Mouse (Mus musculus) brown adipose tissue, adult 24 weeks (tissue): ENCODE data around the gene Gm6040. TPM values are rescaled to one million over a fixed set of nuclear protein-coding genes. Genes with fewer than 3 reads are reported as not detected.

ENCODE experiments used
- H3K27ac ChIP-seq: fragments of 200-500 bp; replicated peaks from 2 replicates; pipeline ENCODE4 v1.5.1; 2012; ENCODE audit warnings: low read depth, mild to moderate bottlenecking, low read length
- H3K4me1 ChIP-seq: fragments of 200-500 bp; 2 replicates; pipeline ENCODE4 v1.6.1; 2012; ENCODE audit warnings: low read length, mixed read lengths; ENCODE audit not compliant: control insufficient read depth, insufficient read depth, insufficient read length
- H3K4me3 ChIP-seq: fragments of 200-500 bp; 2 replicates; pipeline ENCODE4 v1.5.1; 2012; ENCODE audit warnings: low read depth, mild to moderate bottlenecking, low read length, moderate library complexity; ENCODE audit not compliant: insufficient read depth
- polyA plus RNA-seq: library from polyadenylated mRNA; stranded (reverse); fragments of >200 nt; gene quantifications from 2 replicates; pipeline ENCODE4 v1.2.4, GENCODE M21; 2012; ENCODE audit not compliant: missing spikeins, insufficient read depth, insufficient read length

Gene Gm6040
- not detected in 2 replicates for polyA plus RNA-seq

GRCm38 (mm10) chr8:20921971-20922370, at the start of gene Gm6040:
TSS of gene Gm6040 (minus strand) at chr8:20922071.
- Histone ChIP-seq H3K4me3 (no peak within 1 kb of the TSS), H3K27ac (no peak within 1 kb of the TSS), H3K4me1 (no peaks in the 10 kb centered on the region)

GRCm38 (mm10) chr8:20964531-20964930, 42.7 kb upstream of the Gm6040 start:
- H3K4me3 ChIP-seq = no peak overlapping the region
- no peaks in the 10 kb centered on the region for H3K4me1 ChIP-seq
- no peak overlapping the region for H3K27ac ChIP-seq

GRCm38 (mm10) chr8:20944610-20945009, 22.7 kb upstream of the Gm6040 start, which contains the start of gene AY761185:
TSS of gene AY761185 (minus strand) at chr8:20944710.
- Histone ChIP-seq H3K4me1 (no peaks in the 10 kb centered on the region), H3K27ac (no peak within 1 kb of the TSS), H3K4me3 (no peak within 1 kb of the TSS)

DNA sequence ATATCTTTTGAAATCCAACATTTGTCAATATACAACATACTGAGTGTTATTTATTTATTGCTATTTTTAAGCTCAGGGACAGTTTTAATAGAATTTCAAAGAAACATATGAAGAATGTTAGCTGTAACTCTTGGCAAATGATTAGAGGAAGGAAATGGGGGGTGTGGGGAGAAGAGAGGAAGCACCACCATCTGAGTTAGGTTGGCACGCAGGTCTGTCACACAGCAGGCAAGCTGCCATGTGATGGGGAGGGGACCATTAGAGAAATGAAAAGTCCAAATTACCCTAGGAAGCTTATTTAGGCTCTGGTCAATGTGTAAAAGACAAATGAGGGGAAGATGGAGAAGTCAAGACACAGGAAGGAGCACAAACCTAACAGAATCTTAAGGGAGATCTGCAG, 9.6 kb downstream of the Gm6040 start:
- Histone ChIP-seq H3K4me1 (no peaks in the 10 kb centered on the region), H3K27ac (no peak overlapping the region), H3K4me3 (no peak overlapping the region)

DNA sequence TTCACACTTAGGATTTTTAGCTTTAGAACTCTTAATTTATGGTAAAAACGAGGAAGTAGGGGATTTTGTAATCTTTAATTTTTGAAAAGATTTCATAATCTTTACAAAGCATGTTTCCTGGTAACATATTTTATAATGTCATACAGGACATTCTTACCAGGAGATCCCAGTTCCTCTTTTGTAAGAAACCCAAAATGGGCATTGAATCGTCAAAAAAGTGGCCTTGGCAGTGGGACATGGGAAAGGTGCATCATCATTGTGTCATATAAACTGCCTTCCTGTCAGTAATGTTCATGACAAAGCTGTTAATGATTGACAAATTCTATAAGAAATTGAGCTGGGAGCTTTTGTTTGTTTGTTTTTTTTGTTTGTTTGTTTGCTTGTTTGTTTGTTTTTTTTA, 13.6 kb downstream of the Gm6040 start:
- Histone ChIP-seq H3K4me1 (no peaks in the 10 kb centered on the region), H3K27ac (no peak overlapping the region), H3K4me3 (no peak overlapping the region)

- H3K4me1 ChIP-seq = no peaks in the 10 kb centered on the region
- H3K4me3 ChIP-seq = no peak overlapping the region
- H3K27ac ChIP-seq = no peak overlapping the region
Measured at GRCm38 (mm10) chr8:20907119-20907518, 14.8 kb downstream of the Gm6040 start.

DNA sequence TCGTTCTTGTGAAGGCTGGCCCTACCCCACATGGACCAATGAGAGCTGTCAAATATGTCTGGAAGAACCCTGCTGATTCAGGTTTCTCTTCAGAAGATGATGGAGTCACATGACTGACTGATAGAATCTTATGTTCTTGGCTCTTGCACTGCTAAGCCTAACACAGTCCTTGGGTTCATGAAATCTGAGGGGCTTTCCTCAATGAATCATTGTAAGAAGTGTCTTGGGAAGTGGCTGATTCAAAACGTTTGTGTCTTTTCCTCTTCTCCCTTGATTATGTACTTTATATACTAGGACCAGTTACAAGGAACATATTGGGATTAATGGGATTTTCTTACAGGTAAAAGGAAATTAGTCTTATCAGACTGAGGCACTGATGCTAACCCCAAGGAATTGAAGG, 19.3 kb downstream of the Gm6040 start, which contains the start of gene Gm15056:
Gm15056 (minus strand) TSS at position 101 of the 400 bp plus-strand sequence.
- H3K4me1 ChIP-seq = no peaks in the 10 kb centered on the region
- no peak within 1 kb of the TSS for H3K4me3 ChIP-seq
- H3K27ac ChIP-seq = no peak within 1 kb of the TSS

DNA sequence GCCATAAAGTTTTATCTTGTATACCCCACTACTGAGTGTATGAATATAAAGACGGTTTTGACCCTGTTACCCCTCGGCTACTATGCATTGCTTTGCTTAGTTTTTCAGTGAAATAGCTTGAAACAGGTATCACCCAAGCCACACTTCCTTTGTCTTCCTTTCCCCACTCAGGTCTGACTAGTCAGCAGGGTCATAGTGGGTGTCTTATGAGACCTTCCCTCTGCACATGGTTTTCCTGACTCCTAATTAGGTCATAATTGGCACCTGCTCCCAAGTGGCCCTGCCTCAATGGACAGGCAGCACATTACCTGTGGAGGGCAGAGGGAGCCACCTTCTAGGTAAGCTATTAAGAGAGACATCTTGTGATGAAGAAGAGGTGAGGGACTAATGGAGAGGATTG, 29.5 kb downstream of the Gm6040 start, which contains the start of gene Defb33:
Defb33 (plus strand) TSS at position 301 of the 400 bp plus-strand sequence.
- Histone ChIP-seq H3K4me1 (no peaks in the 10 kb centered on the region), H3K27ac (no peak within 1 kb of the TSS), H3K4me3 (no peak within 1 kb of the TSS)

DNA sequence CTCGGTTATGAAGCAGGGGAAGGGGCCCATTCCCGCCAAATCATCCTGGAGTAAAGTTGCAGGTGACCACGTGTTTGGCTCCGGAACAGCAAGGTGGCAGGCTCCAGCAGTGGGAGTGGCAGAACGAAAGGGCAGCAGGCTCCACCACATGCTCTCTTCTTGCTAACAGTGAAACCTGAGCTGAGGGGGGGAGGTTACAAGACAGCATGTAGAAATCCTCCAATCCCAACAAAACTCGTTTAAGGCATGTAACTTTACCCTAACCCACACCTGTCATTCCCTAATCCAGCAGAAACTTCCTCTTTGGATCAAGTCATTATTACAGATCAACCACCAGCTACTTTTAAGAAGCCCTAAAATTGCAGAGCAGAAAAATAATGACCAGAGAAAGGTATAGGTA, 47.3 kb downstream of the Gm6040 start:
- Histone ChIP-seq H3K4me3 (no peak overlapping the region), H3K4me1 (no peaks in the 10 kb centered on the region), H3K27ac (no peak overlapping the region)

Other genes with a start within 250 kb of the Gm6040 start
- gene Defb33, start 29.4 kb downstream of the Gm6040 start, polyA plus RNA-seq = not detected in 2 replicates
- not detected in 2 replicates for gene Gm15056, start 19.4 kb downstream of the Gm6040 start, polyA plus RNA-seq
- gene AY761185, start 22.6 kb upstream of the Gm6040 start, polyA plus RNA-seq = not detected in 2 replicates
- gene Defa21, start 103.5 kb upstream of the Gm6040 start, polyA plus RNA-seq = not detected in 2 replicates
- not detected in 2 replicates for gene Defa23, start 133.0 kb upstream of the Gm6040 start, polyA plus RNA-seq
- not detected in 2 replicates for gene Defa35, start 143.0 kb upstream of the Gm6040 start, polyA plus RNA-seq
- gene Defa25, start 162.4 kb upstream of the Gm6040 start, polyA plus RNA-seq = not detected in 2 replicates
- not detected in 2 replicates for gene Gm14851, start 174.0 kb upstream of the Gm6040 start, polyA plus RNA-seq
- gene Defa30, start 212.6 kb upstream of the Gm6040 start, polyA plus RNA-seq = not detected in 2 replicates
- gene Defa22, start 240.2 kb upstream of the Gm6040 start, polyA plus RNA-seq = not detected in 2 replicates